Mouse (Mus musculus): ENCODE measurements at regions not wholly inside any gene's neighbourhood (a gene's known extent, or its start where the extent isn't known, plus 50 kb on each side); places are given as distances from the start of the nearest gene placed in this dataset.

GRCm38 (mm10) chr1:94298395-94298794 lies 246.0 kb upstream of the Pdcd1 start:
- no peaks in the 10 kb centered on the region for H3K27me3 ChIP-seq (ENCODE audit: control insufficient read depth, insufficient read depth, low read length)
- H3K4me1 ChIP-seq (ENCODE audit: control insufficient read depth, insufficient read depth, low read length) = no peaks in the 10 kb centered on the region
- no peak overlapping the region for H3K27ac ChIP-seq (ENCODE audit: low read depth, low read length)
- no peaks in the 10 kb centered on the region for H3K36me3 ChIP-seq (ENCODE audit: control insufficient read depth, insufficient read depth, low read length)
- H3K9ac ChIP-seq (ENCODE audit: low read length) = no peak overlapping the region
- no peak for ATAC-seq (ENCODE audit: low FRiP score)
- no peak overlapping the region for H3K4me3 ChIP-seq (ENCODE audit: low read depth, low read length)
- no peaks in the 10 kb centered on the region for H3K9me3 ChIP-seq (ENCODE audit: control insufficient read depth, low read length)
- no peak for DNase-seq (ENCODE audit: low spot score, missing footprints)
- WGBS = 70% methylated on average over 1 of the region's 1 CpGs
- H3K4me2 ChIP-seq = no peak overlapping the region

GRCm38 (mm10) chr1:94272569-94272968 lies 220.2 kb upstream of the Pdcd1 start:
- no peak for ATAC-seq (ENCODE audit: low FRiP score)
- Histone ChIP-seq H3K4me3 (ENCODE audit: low read depth, low read length) (no peak overlapping the region), H3K36me3 (ENCODE audit: control insufficient read depth, insufficient read depth, low read length) (no peaks in the 10 kb centered on the region), H3K9ac (ENCODE audit: low read length) (no peak overlapping the region), H3K27me3 (ENCODE audit: control insufficient read depth, insufficient read depth, low read length) (no peaks in the 10 kb centered on the region), H3K4me1 (ENCODE audit: control insufficient read depth, insufficient read depth, low read length) (no peaks in the 10 kb centered on the region), H3K9me3 (ENCODE audit: control insufficient read depth, low read length) (no peaks in the 10 kb centered on the region), H3K4me2 (no peak overlapping the region), H3K27ac (ENCODE audit: low read depth, low read length) (no peak overlapping the region)
- DNase-seq (ENCODE audit: low spot score, missing footprints) = no peak
- 87% methylated on average over 4 of the region's 4 CpGs for WGBS

- Histone ChIP-seq H3K9ac (ENCODE audit: low read length) (no peak overlapping the region), H3K4me1 (ENCODE audit: control insufficient read depth, insufficient read depth, low read length) (no peaks in the 10 kb centered on the region), H3K36me3 (ENCODE audit: control insufficient read depth, insufficient read depth, low read length) (no peaks in the 10 kb centered on the region), H3K4me3 (ENCODE audit: low read depth, low read length) (no peak overlapping the region), H3K9me3 (ENCODE audit: control insufficient read depth, low read length) (no peaks in the 10 kb centered on the region), H3K27me3 (ENCODE audit: control insufficient read depth, insufficient read depth, low read length) (no peaks in the 10 kb centered on the region), H3K27ac (ENCODE audit: low read depth, low read length) (no peak overlapping the region), H3K4me2 (no peak overlapping the region)
- DNase-seq (ENCODE audit: low spot score, missing footprints) (no peak), ATAC-seq (ENCODE audit: low FRiP score) (no peak)
- WGBS = 87% methylated on average over 8 of the region's 8 CpGs
These were observed 211.0 kb upstream of the Pdcd1 start for GRCm38 (mm10) chr1:94263313-94263712.

- Histone ChIP-seq H3K27ac (ENCODE audit: low read depth, low read length) (no peak overlapping the region), H3K9me3 (ENCODE audit: control insufficient read depth, low read length) (no peaks in the 10 kb centered on the region), H3K4me1 (ENCODE audit: control insufficient read depth, insufficient read depth, low read length) (no peaks in the 10 kb centered on the region), H3K9ac (ENCODE audit: low read length) (no peak overlapping the region), H3K4me3 (ENCODE audit: low read depth, low read length) (no peak overlapping the region), H3K27me3 (ENCODE audit: control insufficient read depth, insufficient read depth, low read length) (no peaks in the 10 kb centered on the region), H3K4me2 (no peak overlapping the region), H3K36me3 (ENCODE audit: control insufficient read depth, insufficient read depth, low read length) (no peaks in the 10 kb centered on the region)
- 61% methylated on average over 1 of the region's 1 CpGs for WGBS
- DNase-seq (ENCODE audit: low spot score, missing footprints) (no peak), ATAC-seq (ENCODE audit: low FRiP score) (no peak)
These were observed 183.1 kb upstream of the Pdcd1 start for GRCm38 (mm10) chr1:94235426-94235825.

GRCm38 (mm10) chr1:94221006-94221405 lies 168.7 kb upstream of the Pdcd1 start:
- no peak for DNase-seq (ENCODE audit: low spot score, missing footprints)
- no peaks in the 10 kb centered on the region for H3K36me3 ChIP-seq (ENCODE audit: control insufficient read depth, insufficient read depth, low read length)

GRCm38 (mm10) chr1:94217407-94217806 lies 165.1 kb upstream of the Pdcd1 start:
- Histone ChIP-seq H3K4me3 (ENCODE audit: low read depth, low read length) (no peak overlapping the region), H3K4me1 (ENCODE audit: control insufficient read depth, insufficient read depth, low read length) (no peaks in the 10 kb centered on the region), H3K4me2 (no peak overlapping the region), H3K9me3 (ENCODE audit: control insufficient read depth, low read length) (no peaks in the 10 kb centered on the region), H3K9ac (ENCODE audit: low read length) (no peak overlapping the region), H3K36me3 (ENCODE audit: control insufficient read depth, insufficient read depth, low read length) (no peaks in the 10 kb centered on the region), H3K27ac (ENCODE audit: low read depth, low read length) (no peak overlapping the region), H3K27me3 (ENCODE audit: control insufficient read depth, insufficient read depth, low read length) (no peaks in the 10 kb centered on the region)
- DNase-seq (ENCODE audit: low spot score, missing footprints) (no peak), ATAC-seq (ENCODE audit: low FRiP score) (no peak)
- WGBS = 80% methylated on average over 2 of the region's 2 CpGs

More at GRCm38 (mm10) chr1:94221006-94221405, 168.7 kb upstream of the Pdcd1 start:
- Histone ChIP-seq H3K4me3 (ENCODE audit: low read depth, low read length) (no peak overlapping the region), H3K9ac (ENCODE audit: low read length) (no peak overlapping the region), H3K4me2 (no peak overlapping the region), H3K9me3 (ENCODE audit: control insufficient read depth, low read length) (no peaks in the 10 kb centered on the region), H3K27me3 (ENCODE audit: control insufficient read depth, insufficient read depth, low read length) (no peaks in the 10 kb centered on the region), H3K4me1 (ENCODE audit: control insufficient read depth, insufficient read depth, low read length) (no peaks in the 10 kb centered on the region), H3K27ac (ENCODE audit: low read depth, low read length) (no peak overlapping the region)
- 82% methylated on average over 3 of the region's 3 CpGs for WGBS
- no peak for ATAC-seq (ENCODE audit: low FRiP score)

GRCm38 (mm10) chr1:94208929-94209328 lies 156.6 kb upstream of the Pdcd1 start:
- H3K9ac ChIP-seq (ENCODE audit: low read length) = no peak overlapping the region
- H3K4me1 ChIP-seq (ENCODE audit: control insufficient read depth, insufficient read depth, low read length) = no peaks in the 10 kb centered on the region
- H3K36me3 ChIP-seq (ENCODE audit: control insufficient read depth, insufficient read depth, low read length) = no peaks in the 10 kb centered on the region
- H3K27me3 ChIP-seq (ENCODE audit: control insufficient read depth, insufficient read depth, low read length) = no peaks in the 10 kb centered on the region
- no peak overlapping the region for H3K4me3 ChIP-seq (ENCODE audit: low read depth, low read length)
- ATAC-seq (ENCODE audit: low FRiP score) = no peak
- no peak for DNase-seq (ENCODE audit: low spot score, missing footprints)
- H3K9me3 ChIP-seq (ENCODE audit: control insufficient read depth, low read length) = no peaks in the 10 kb centered on the region
- H3K4me2 ChIP-seq = no peak overlapping the region
- no peak overlapping the region for H3K27ac ChIP-seq (ENCODE audit: low read depth, low read length)
- WGBS = 90% methylated on average over 4 of the region's 4 CpGs

GRCm38 (mm10) chr1:94207859-94208258 lies 155.5 kb upstream of the Pdcd1 start:
- no peak for ATAC-seq (ENCODE audit: low FRiP score)
- DNase-seq (ENCODE audit: low spot score, missing footprints) = no peak
- H3K27ac ChIP-seq (ENCODE audit: low read depth, low read length) = no peak overlapping the region
- H3K36me3 ChIP-seq (ENCODE audit: control insufficient read depth, insufficient read depth, low read length) = no peaks in the 10 kb centered on the region
- no peaks in the 10 kb centered on the region for H3K27me3 ChIP-seq (ENCODE audit: control insufficient read depth, insufficient read depth, low read length)
- WGBS = 86% methylated on average over 7 of the region's 7 CpGs
- no peaks in the 10 kb centered on the region for H3K9me3 ChIP-seq (ENCODE audit: control insufficient read depth, low read length)
- no peak overlapping the region for H3K4me2 ChIP-seq
- no peaks in the 10 kb centered on the region for H3K4me1 ChIP-seq (ENCODE audit: control insufficient read depth, insufficient read depth, low read length)
- no peak overlapping the region for H3K9ac ChIP-seq (ENCODE audit: low read length)
- no peak overlapping the region for H3K4me3 ChIP-seq (ENCODE audit: low read depth, low read length)

GRCm38 (mm10) chr1:94203281-94203680 lies 150.9 kb upstream of the Pdcd1 start:
- Histone ChIP-seq H3K27ac (ENCODE audit: low read depth, low read length) (no peak overlapping the region), H3K4me3 (ENCODE audit: low read depth, low read length) (no peak overlapping the region), H3K4me1 (ENCODE audit: control insufficient read depth, insufficient read depth, low read length) (no peaks in the 10 kb centered on the region), H3K9me3 (ENCODE audit: control insufficient read depth, low read length) (no peaks in the 10 kb centered on the region), H3K27me3 (ENCODE audit: control insufficient read depth, insufficient read depth, low read length) (no peaks in the 10 kb centered on the region), H3K9ac (ENCODE audit: low read length) (no peak overlapping the region), H3K36me3 (ENCODE audit: control insufficient read depth, insufficient read depth, low read length) (no peaks in the 10 kb centered on the region), H3K4me2 (no peak overlapping the region)
- WGBS = 93% methylated on average over 3 of the region's 3 CpGs
- DNase-seq (ENCODE audit: low spot score, missing footprints) (no peak), ATAC-seq (ENCODE audit: low FRiP score) (no peak)

- no peaks in the 10 kb centered on the region for H3K4me1 ChIP-seq (ENCODE audit: control insufficient read depth, insufficient read depth, low read length)
- H3K36me3 ChIP-seq (ENCODE audit: control insufficient read depth, insufficient read depth, low read length) = no peaks in the 10 kb centered on the region
- DNase-seq (ENCODE audit: low spot score, missing footprints) (no peak), ATAC-seq (ENCODE audit: low FRiP score) (no peak)
- no peak overlapping the region for H3K27ac ChIP-seq (ENCODE audit: low read depth, low read length)
- H3K27me3 ChIP-seq (ENCODE audit: control insufficient read depth, insufficient read depth, low read length) = no peaks in the 10 kb centered on the region
- no peak overlapping the region for H3K4me3 ChIP-seq (ENCODE audit: low read depth, low read length)
- WGBS = 86% methylated on average over 2 of the region's 2 CpGs
- H3K4me2 ChIP-seq = no peak overlapping the region
- no peaks in the 10 kb centered on the region for H3K9me3 ChIP-seq (ENCODE audit: control insufficient read depth, low read length)
- no peak overlapping the region for H3K9ac ChIP-seq (ENCODE audit: low read length)
These were observed 131.5 kb upstream of the Pdcd1 start for GRCm38 (mm10) chr1:94183876-94184275.
